Mouse (Mus musculus) liver, postnatal 0 days (tissue): ENCODE measurements around the gene Exoc3. TPM values are rescaled to one million over a fixed set of nuclear protein-coding genes. Genes with fewer than 3 reads are reported as not detected.

Experiments
- ATAC-seq: fragments of 200-750 bp; cut with Nextera tagmentation; 2 replicates; pipeline ENCODE4 v1.8.0; 2017; ENCODE audit warnings: mild to moderate bottlenecking, moderate library complexity
- DNase-seq: peaks from one replicate; pipeline ENCODE4 v3.0.0-alpha.2; 2016
- H3K27ac ChIP-seq: fragments of 300-500 bp; sonication (generic); 2 replicates; pipeline ENCODE4 v1.5.1; 2014; ENCODE audit warnings: antibody characterized with exemption, moderate library complexity, mild to moderate bottlenecking, low read depth
- H3K27me3 ChIP-seq: fragments of 300-500 bp; sonication (generic); 2 replicates; pipeline ENCODE4 v1.6.1; 2014; ENCODE audit warnings: low read length, control low read depth, mixed read lengths; ENCODE audit not compliant: insufficient read depth
- H3K36me3 ChIP-seq: fragments of 300-500 bp; sonication (generic); replicated peaks from 2 replicates; pipeline ENCODE4 v1.6.1; 2014; ENCODE audit warnings: mild to moderate bottlenecking, control low read depth, low read length, moderate library complexity, mixed read lengths; ENCODE audit not compliant: insufficient read depth
- H3K4me1 ChIP-seq: fragments of 300-500 bp; sonication (generic); 2 replicates; pipeline ENCODE4 v1.6.1; 2014; ENCODE audit warnings: antibody characterized with exemption, mild to moderate bottlenecking, control low read depth; ENCODE audit not compliant: insufficient read depth
- H3K4me2 ChIP-seq: fragments of 300-500 bp; sonication (generic); 2 replicates; pipeline ENCODE4 v1.6.1; 2014; ENCODE audit warnings: low read depth, mild to moderate bottlenecking, low read length, moderate library complexity, mixed read lengths
- H3K4me3 ChIP-seq: fragments of 300-500 bp; sonication (generic); 2 replicates; pipeline ENCODE4 v1.5.1; 2014; ENCODE audit warnings: low read depth, low read length
- H3K9ac ChIP-seq: fragments of 300-500 bp; sonication (generic); replicated peaks from 2 replicates; pipeline ENCODE4 v1.6.1; 2014; ENCODE audit warnings: mild to moderate bottlenecking, moderate library complexity
- H3K9me3 ChIP-seq: fragments of 300-500 bp; sonication (generic); 2 replicates; pipeline ENCODE4 v1.6.1; 2016; ENCODE audit warnings: mild to moderate bottlenecking, control low read depth, low read length, mixed read lengths
- CTCF ChIP-seq: sonication (generic); IDR thresholded peaks from 2 replicates; pipeline ENCODE4 v1.5.1; 2016; ENCODE audit warnings: antibody characterized with exemption, low read depth
- EP300 ChIP-seq: IDR thresholded peaks from 2 replicates; pipeline ENCODE4 v1.6.1; 2016; ENCODE audit warnings: antibody characterized with exemption, low read depth, mild to moderate bottlenecking
- WGBS: fragments of 180-500 bp; shearing (Covaris S2); extraction: QIAGEN DNeasy Blood & Tissue Kit; methylation state at CpG from one replicate; pipeline ENCODE4 v1.1.7; 2014; ENCODE audit not compliant: insufficient replicate concordance; 5-methylcytosine and 5-hydroxymethylcytosine counted together
- polyA plus RNA-seq: library from polyadenylated mRNA; unstranded; fragments of >200 nt; fragmentation: Nextera tagmentation; extraction: Ambion mirVana; gene quantifications from 2 replicates; pipeline ENCODE4 v1.2.1, GENCODE M21; 2015

Exoc3 gene
- polyA plus RNA-seq, 1 experiment from 2014 or later: 19.6 TPM

DNA sequence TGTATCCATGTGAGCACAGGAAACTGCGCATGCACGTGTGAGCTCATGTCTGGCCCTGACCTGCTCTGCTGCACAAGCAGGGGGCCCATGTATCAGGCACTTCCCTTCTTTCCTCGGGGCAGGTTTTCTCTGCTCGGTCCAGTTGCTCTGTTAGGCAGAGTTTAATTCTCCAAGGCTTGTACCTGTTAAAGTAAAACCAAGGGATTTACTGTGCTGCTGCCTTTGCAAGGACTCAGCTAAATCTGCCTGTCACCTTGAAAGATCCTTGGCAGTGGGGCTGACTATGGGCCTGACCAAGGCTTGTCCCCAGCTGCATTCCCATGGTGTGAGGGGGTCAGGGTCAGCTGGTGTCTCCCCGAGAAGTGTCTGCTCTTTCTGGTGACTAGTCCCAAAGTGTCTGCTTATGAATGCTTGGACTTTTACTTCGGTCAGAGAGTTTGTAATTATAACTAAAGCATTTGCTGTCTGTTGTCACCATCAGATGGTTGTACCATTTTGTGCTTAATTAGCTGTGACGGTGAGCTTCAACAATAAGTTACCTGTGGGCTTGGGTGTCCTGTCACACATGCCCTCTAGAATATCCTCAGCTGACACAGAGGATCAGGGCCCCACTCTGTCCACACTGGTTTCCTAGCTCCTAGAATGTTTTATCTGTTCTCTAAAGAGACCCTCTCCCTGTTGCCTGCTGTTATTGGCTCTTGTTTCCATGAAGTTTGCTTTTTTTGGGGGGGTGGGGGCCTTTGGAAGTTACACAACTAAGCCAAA is 64.2 kb downstream of the Exoc3 start:
- Histone ChIP-seq H3K9ac (no peak overlapping the region), H3K27ac (no peak overlapping the region), H3K36me3 (no peaks in the 10 kb centered on the region), H3K4me1 (no peaks in the 10 kb centered on the region), H3K9me3 (no peaks in the 10 kb centered on the region), H3K4me3 (no peak overlapping the region), H3K27me3 (no peaks in the 10 kb centered on the region), H3K4me2 (no peak overlapping the region)
- WGBS: 57% methylated on average over 7 of the region's 7 CpGs
- TF ChIP-seq EP300: no peak
- TF ChIP-seq CTCF: no peak
- DNase-seq: no peak
- no peak for ATAC-seq

DNA sequence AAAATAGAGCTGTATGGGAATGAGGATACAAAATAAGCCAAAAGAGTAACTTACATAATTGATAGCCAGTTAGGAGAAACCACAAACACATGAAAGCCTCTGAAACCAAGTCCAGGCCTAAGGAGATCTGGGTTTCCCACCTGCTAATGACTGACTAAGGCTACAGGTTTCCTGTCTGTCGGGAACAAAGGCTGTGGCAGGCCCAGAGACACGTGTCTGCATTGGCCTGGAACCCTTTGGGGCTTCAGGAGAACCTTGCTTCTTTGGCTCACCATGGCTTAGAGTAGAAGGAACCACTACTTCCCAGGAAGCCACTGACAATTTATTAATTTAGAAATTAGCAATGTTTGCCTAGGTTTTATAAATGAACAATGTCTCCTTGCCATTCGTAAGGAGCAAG is 65.2 kb downstream of the Exoc3 start:
- no peak for DNase-seq
- no peaks in the 10 kb centered on the region for H3K4me1 ChIP-seq
- H3K27ac ChIP-seq: no peak overlapping the region
- H3K36me3 ChIP-seq: no peaks in the 10 kb centered on the region
- H3K9me3 ChIP-seq: no peaks in the 10 kb centered on the region
- H3K4me3 ChIP-seq: no peak overlapping the region
- 54% methylated on average over 3 of the region's 3 CpGs for WGBS
- H3K4me2 ChIP-seq: no peak overlapping the region
- no peak for ATAC-seq
- H3K27me3 ChIP-seq: no peaks in the 10 kb centered on the region
- no peak overlapping the region for H3K9ac ChIP-seq
- TF ChIP-seq EP300: no peak
- no peak for TF ChIP-seq CTCF

DNA sequence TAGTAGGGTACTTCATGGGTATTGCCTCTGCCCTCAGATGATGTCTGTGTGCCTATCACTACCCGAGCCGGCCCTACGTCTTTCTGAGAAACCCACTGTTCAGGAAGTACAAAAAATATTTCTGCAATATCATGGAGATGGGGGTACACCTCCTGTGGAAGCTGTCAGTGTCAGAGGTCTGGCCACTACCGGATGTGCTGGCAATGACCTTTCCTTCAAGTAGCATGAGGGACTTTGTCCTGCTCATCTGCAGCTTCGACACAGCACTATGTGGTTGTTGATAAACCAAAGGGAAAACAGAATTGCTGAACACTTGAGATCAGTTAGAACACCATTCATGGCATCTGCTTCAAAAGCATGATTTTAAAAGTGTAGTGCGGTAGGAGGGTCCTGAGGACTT is 67.7 kb downstream of the Exoc3 start:
- ATAC-seq: no peak
- TF ChIP-seq CTCF (no peak), EP300 (no peak)
- WGBS: 66% methylated on average over 6 of the region's 6 CpGs

DNA sequence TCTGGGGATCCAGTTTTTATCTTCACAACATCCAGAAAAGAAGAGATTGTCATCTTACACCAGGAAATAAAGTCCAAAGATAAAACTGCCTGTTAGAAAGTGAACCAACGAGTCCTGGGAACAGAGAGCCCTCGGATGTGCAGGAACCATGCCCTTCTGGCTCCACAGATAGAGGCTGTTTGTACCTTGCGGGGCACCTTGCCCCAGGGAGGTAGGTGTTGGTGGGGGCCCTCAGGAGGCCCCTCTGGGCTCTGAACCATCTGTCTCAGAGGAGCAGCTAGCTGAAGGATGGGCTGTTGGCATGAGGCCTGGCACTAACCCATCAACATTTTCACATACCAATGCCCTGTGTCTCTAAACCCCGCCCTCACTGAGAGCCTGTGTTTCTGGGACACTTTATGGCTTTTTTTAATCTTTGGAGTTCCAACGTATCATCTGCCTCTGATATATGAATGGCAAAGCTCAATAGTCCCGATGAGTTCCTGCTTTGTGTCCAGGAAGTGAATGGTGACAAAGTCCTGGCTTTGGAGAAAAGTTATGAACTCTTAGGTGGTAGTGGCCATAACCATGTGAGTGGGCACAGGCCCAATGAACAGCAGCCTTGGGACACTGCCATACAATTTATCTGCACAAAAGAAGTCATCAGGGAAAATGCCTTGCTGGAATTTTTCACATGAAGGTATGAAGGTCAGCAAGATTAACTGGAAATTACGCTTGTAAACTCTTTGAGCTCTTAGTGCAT is 69.5 kb downstream of the Exoc3 start:
- no peak overlapping the region for H3K27ac ChIP-seq
- no peaks in the 10 kb centered on the region for H3K9me3 ChIP-seq
- no peaks in the 10 kb centered on the region for H3K36me3 ChIP-seq
- 73% methylated on average over 7 of the region's 7 CpGs for WGBS
- H3K4me2 ChIP-seq: no peak overlapping the region
- no peaks in the 10 kb centered on the region for H3K27me3 ChIP-seq
- DNase-seq (no peak), ATAC-seq (no peak)
- no peak overlapping the region for H3K4me3 ChIP-seq
- H3K4me1 ChIP-seq: no peaks in the 10 kb centered on the region
- TF ChIP-seq EP300 (no peak), CTCF (no peak)
- H3K9ac ChIP-seq: no peak overlapping the region

More for the DNA sequence above, 67.7 kb downstream of the Exoc3 start:
- H3K27me3 ChIP-seq: no peaks in the 10 kb centered on the region
- H3K9me3 ChIP-seq: no peaks in the 10 kb centered on the region
- no peak overlapping the region for H3K9ac ChIP-seq
- no peak overlapping the region for H3K4me2 ChIP-seq
- H3K36me3 ChIP-seq: no peaks in the 10 kb centered on the region
- H3K4me1 ChIP-seq: no peaks in the 10 kb centered on the region
- H3K27ac ChIP-seq: no peak overlapping the region
- no peak for DNase-seq
- H3K4me3 ChIP-seq: no peak overlapping the region

DNA sequence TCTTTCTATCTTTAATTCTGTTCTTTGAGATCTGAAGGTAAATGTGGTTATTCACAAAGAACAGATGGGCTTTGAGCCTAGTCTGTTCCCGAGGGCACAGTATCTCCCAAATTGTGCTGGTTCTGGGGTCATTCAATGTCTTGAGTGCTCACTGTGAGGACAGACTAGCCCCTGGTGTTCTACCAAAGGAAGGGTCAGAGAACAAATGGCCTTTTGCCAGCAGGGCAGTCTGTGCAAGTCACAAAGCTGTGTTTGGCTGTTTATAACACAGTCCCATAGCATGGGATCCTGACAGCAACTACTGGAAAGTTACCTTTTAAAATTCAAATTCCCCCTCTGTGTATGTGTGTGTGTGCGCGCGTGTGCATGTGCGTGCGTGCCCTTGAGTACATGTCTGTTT is 78.6 kb downstream of the Exoc3 start:
- 84% methylated on average over 6 of the region's 6 CpGs for WGBS
- ATAC-seq: no peak
- no peaks in the 10 kb centered on the region for H3K9me3 ChIP-seq
- no peak overlapping the region for H3K4me3 ChIP-seq
- no peak for DNase-seq
- H3K27me3 ChIP-seq: 0 out of 2 replicates have a peak, but pooled peaks cover 5% of the 10 kb centered on the region
- H3K4me1 ChIP-seq: no peaks in the 10 kb centered on the region
- no peak overlapping the region for H3K27ac ChIP-seq
- H3K9ac ChIP-seq: no peak overlapping the region
- H3K4me2 ChIP-seq: no peak overlapping the region
- TF ChIP-seq EP300: no peak
- no peak for TF ChIP-seq CTCF
- no peaks in the 10 kb centered on the region for H3K36me3 ChIP-seq

DNA sequence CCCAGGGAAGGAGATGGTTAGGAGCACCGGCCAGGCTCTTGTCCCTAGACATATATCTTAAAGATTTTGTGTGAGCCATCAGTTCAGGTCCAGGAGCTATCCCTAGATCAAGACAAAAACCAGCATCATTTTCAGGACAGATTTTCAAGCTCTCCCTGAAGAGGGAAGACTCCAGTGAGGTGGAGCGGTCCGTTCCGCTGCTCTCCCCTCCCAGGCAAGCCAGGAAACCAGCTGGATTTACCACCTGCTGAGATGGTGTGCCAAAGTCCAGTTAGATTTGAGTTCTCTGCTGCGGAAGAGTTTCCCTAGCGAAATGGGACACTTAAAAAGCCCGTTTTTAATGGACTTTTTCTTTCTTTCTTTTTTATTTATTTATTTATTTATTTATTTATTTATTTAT is 81.0 kb downstream of the Exoc3 start:
- Histone ChIP-seq H3K27me3 (peaks cover 13% of the 10 kb centered on the region; the same call in 1 of the 2 replicates), H3K4me2 (no peak overlapping the region), H3K36me3 (no peaks in the 10 kb centered on the region), H3K27ac (no peak overlapping the region), H3K9me3 (no peaks in the 10 kb centered on the region), H3K4me3 (no peak overlapping the region), H3K4me1 (no peaks in the 10 kb centered on the region), H3K9ac (no peak overlapping the region)
- 75% methylated on average over 7 of the region's 7 CpGs for WGBS
- TF ChIP-seq EP300 (no peak), CTCF (no peak)
- DNase-seq (no peak), ATAC-seq (no peak)
